Mouse (Mus musculus) forebrain, embryonic 11.5 days (tissue): ENCODE measurements around the gene Irf2bpl. TPM values are rescaled to one million over a fixed set of nuclear protein-coding genes. Genes with fewer than 3 reads are reported as not detected.

Experiments
- ATAC-seq: fragments of 200-750 bp; cut with Nextera tagmentation; replicated peaks from 2 replicates; pipeline ENCODE4 v1.8.0; 2017; ENCODE audit warnings: moderate TSS enrichment; ENCODE audit not compliant: low FRiP score
- DNase-seq: peaks from one replicate; pipeline ENCODE4 v3.0.0-alpha.2; 2017; ENCODE audit warnings: low spot score
- H3K27ac ChIP-seq: fragments of 300-500 bp; sonication (generic); 2 replicates; pipeline ENCODE4 v1.5.1; 2014; ENCODE audit warnings: low read depth, low read length
- H3K27me3 ChIP-seq: fragments of 300-500 bp; sonication (generic); 2 replicates; pipeline ENCODE4 v1.6.1; 2014; ENCODE audit warnings: mild to moderate bottlenecking, low read length, mixed read lengths; ENCODE audit not compliant: control insufficient read depth, insufficient read depth
- H3K36me3 ChIP-seq: fragments of 300-500 bp; sonication (generic); 2 replicates; pipeline ENCODE4 v1.6.1; 2014; ENCODE audit warnings: mild to moderate bottlenecking, low read length, moderate library complexity, mixed read lengths; ENCODE audit not compliant: control insufficient read depth, insufficient read depth
- H3K4me1 ChIP-seq: fragments of 300-500 bp; sonication (generic); replicated peaks from 2 replicates; pipeline ENCODE4 v1.6.1; 2014; ENCODE audit warnings: low read length, mixed read lengths; ENCODE audit not compliant: control insufficient read depth, insufficient read depth
- H3K4me2 ChIP-seq: fragments of 300-500 bp; sonication (generic); 2 replicates; pipeline ENCODE4 v1.6.1; 2014; ENCODE audit warnings: low read depth, mild to moderate bottlenecking, low read length, moderate library complexity, mixed read lengths; ENCODE audit not compliant: severe bottlenecking
- H3K4me3 ChIP-seq: fragments of 300-500 bp; sonication (generic); 2 replicates; pipeline ENCODE4 v1.5.1; 2014; ENCODE audit warnings: low read depth, low read length
- H3K9ac ChIP-seq: fragments of 300-500 bp; sonication (generic); 2 replicates; pipeline ENCODE4 v1.6.1; 2014; ENCODE audit warnings: low read length
- H3K9me3 ChIP-seq: fragments of 300-500 bp; sonication (generic); 2 replicates; pipeline ENCODE4 v1.6.1; 2016; ENCODE audit warnings: low read length, mixed read lengths; ENCODE audit not compliant: control insufficient read depth
- WGBS: fragments of 180-500 bp; shearing (Covaris S2); extraction: QIAGEN DNeasy Blood & Tissue Kit; methylation state at CpG from one replicate; pipeline ENCODE4 v1.1.7; 2014; 5-methylcytosine and 5-hydroxymethylcytosine counted together
- polyA plus RNA-seq: library from polyadenylated mRNA; unstranded; fragments of >200 nt; fragmentation: Nextera tagmentation; extraction: Ambion mirVana; gene quantifications from 2 replicates; pipeline ENCODE4 v1.2.1, GENCODE M21; 2014

Gene Irf2bpl
- polyA plus RNA-seq, 1 experiment from 2014 or later = 40.3 TPM

DNA sequence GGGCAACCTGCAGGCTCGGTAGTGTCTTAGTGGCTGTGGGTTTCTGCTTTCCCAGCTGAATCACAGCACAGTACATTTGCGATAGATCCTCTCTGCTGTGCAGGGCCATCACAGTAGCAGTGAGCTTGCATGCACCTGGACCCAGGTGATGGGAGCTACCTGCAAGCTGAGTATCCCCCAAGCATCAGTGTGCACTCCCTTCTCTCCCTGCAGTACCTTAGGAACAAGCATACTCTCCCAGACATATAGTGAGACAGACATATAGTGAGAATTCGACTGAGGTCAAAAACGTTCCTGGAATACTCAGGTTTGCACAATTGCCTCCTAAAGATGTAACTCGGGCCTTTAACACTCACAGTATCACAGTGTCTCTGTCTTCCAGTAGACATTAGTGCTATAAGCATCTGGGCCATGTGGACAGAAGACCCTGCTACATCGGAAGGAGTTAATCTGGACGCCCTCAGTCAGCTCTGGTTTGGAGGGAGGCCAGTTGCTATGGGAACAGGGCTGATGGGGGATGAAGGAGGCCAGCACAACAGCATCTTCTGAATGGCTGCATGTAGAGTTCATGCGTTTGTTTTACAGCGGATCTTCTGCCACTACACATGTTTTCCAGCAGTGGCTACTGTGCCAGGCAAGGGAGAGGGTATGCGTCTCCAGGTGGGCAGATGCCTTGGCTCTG lies 34.5 kb downstream of the Irf2bpl start:
- no peak for DNase-seq
- no peak overlapping the region for H3K27ac ChIP-seq
- 67% methylated on average over 10 of the region's 10 CpGs for WGBS

DNA sequence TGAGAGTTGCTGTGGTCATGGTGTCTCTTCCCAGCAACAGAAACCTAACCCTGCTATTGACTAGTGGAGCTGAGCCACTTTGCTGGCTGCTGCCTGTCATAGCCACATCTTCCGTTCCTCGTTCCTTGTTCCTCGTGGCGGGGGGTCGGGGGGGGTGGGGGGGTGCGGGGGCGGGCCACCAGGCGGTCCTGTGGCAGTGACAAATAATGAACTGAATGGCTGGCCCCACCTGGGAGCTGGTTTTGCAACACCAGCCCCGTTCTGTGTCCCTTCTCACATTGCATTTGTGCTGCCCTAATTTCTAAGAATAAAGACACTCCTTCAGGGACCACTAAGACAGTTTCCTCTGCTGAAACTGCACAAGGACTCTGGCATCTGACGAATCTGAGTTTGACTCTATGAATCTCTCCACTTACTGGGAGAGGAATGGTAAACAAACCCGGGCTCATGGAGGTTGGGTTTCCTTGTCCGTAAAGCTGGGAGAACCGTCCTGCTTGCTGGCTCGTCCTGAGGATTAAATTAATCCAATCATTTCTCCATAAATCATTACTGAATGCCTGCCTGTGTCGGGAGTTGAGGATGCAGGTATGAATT lies 41.6 kb downstream of the Irf2bpl start:
- Histone ChIP-seq H3K27ac (no peak overlapping the region), H3K4me3 (no peak overlapping the region), H3K36me3 (no peaks in the 10 kb centered on the region), H3K9me3 (no peaks in the 10 kb centered on the region), H3K27me3 (no peaks in the 10 kb centered on the region), H3K4me2 (no peak overlapping the region), H3K9ac (no peak overlapping the region), H3K4me1 (no peaks in the 10 kb centered on the region; the same call in 1 of the 2 replicates)
- no peak for ATAC-seq
- WGBS = 43% methylated on average over 15 of the region's 15 CpGs
- no peak for DNase-seq

More for the DNA sequence above, 34.5 kb downstream of the Irf2bpl start:
- Histone ChIP-seq H3K4me3 (no peak overlapping the region), H3K27me3 (no peaks in the 10 kb centered on the region), H3K36me3 (no peaks in the 10 kb centered on the region), H3K4me2 (no peak overlapping the region), H3K4me1 (peaks cover 6% of the 10 kb centered on the region), H3K9me3 (no peaks in the 10 kb centered on the region), H3K9ac (no peak overlapping the region)
- ATAC-seq = no peak; the same call in 1 of the 2 replicates

- Histone ChIP-seq H3K9me3 (no peaks in the 10 kb centered on the region), H3K36me3 (no peaks in the 10 kb centered on the region), H3K4me2 (no peak overlapping the region), H3K27ac (no peak overlapping the region), H3K27me3 (no peaks in the 10 kb centered on the region), H3K9ac (no peak overlapping the region), H3K4me1 (peaks cover 3% of the 10 kb centered on the region; the same call in 1 of the 2 replicates), H3K4me3 (no peak overlapping the region)
- 81% methylated on average over 4 of the region's 4 CpGs for WGBS
- ATAC-seq (no peak), DNase-seq (no peak)
These were observed 44.1 kb downstream of the Irf2bpl start for GRCm38 (mm10) chr12:86840526-86840925.

- no peak overlapping the region for H3K9ac ChIP-seq
- peaks cover 6% of the 10 kb centered on the region for H3K4me1 ChIP-seq
- no peaks in the 10 kb centered on the region for H3K36me3 ChIP-seq
- H3K4me3 ChIP-seq = no peak overlapping the region
- WGBS = 62% methylated on average over 2 of the region's 2 CpGs
- H3K4me2 ChIP-seq = no peak overlapping the region
- no peaks in the 10 kb centered on the region for H3K27me3 ChIP-seq
- DNase-seq (no peak), ATAC-seq (no peak)
- H3K9me3 ChIP-seq = no peaks in the 10 kb centered on the region
- no peak overlapping the region for H3K27ac ChIP-seq
These were observed 46.4 kb downstream of the Irf2bpl start for GRCm38 (mm10) chr12:86838181-86838580.

- Histone ChIP-seq H3K27me3 (no peaks in the 10 kb centered on the region; the same call in 1 of the 2 replicates), H3K4me3 (no peak overlapping the region), H3K27ac (no peak overlapping the region), H3K4me2 (no peak overlapping the region), H3K4me1 (peaks cover 16% of the 10 kb centered on the region), H3K9ac (no peak overlapping the region; the same call in 1 of the 2 replicates), H3K9me3 (no peaks in the 10 kb centered on the region), H3K36me3 (no peaks in the 10 kb centered on the region)
- WGBS = 52% methylated on average over 23 of the region's 23 CpGs
- ATAC-seq (peak; percentile 59; the same call in 1 of the 2 replicates), DNase-seq (peak; percentile 59)
These were observed 48.1 kb downstream of the Irf2bpl start for GRCm38 (mm10) chr12:86836431-86837047.

DNA sequence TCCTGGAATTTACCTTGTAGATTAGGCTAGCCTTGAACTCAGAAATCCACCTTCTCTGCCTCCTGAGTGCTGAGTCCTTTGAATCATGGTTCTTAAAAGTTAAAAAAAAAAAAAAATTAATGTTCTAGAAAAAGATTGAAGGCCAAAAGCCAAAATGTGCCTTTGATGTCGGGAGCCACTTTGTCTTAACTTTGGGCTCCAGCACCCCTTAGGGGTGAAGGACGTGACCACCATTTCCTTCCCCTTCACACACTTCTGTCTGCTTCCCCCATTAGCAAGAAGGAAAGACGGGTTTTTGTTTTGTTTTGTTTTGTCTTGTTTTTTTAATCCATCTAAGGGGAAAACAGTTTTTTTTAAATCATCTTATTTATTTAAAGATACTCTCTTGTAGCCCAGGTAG lies 48.7 kb downstream of the Irf2bpl start:
- H3K4me2 ChIP-seq = no peak overlapping the region
- no peak overlapping the region for H3K4me3 ChIP-seq
- DNase-seq (no peak), ATAC-seq (no peak)
- no peak overlapping the region for H3K27ac ChIP-seq
- 92% methylated on average over 3 of the region's 3 CpGs for WGBS
- peaks cover 16% of the 10 kb centered on the region for H3K4me1 ChIP-seq
- no peak overlapping the region for H3K9ac ChIP-seq
- H3K9me3 ChIP-seq = no peaks in the 10 kb centered on the region
- no peaks in the 10 kb centered on the region; the same call in 1 of the 2 replicates for H3K27me3 ChIP-seq
- H3K36me3 ChIP-seq = no peaks in the 10 kb centered on the region

- Histone ChIP-seq H3K4me2 (no peak overlapping the region), H3K9me3 (no peaks in the 10 kb centered on the region), H3K27me3 (no peaks in the 10 kb centered on the region; the same call in 1 of the 2 replicates), H3K4me3 (no peak overlapping the region), H3K27ac (no peak overlapping the region), H3K36me3 (no peaks in the 10 kb centered on the region), H3K4me1 (peaks cover 23% of the 10 kb centered on the region), H3K9ac (no peak overlapping the region)
- no peak for ATAC-seq
- no peak for DNase-seq
- 88% methylated on average over 3 of the region's 3 CpGs for WGBS
These were observed 50.2 kb downstream of the Irf2bpl start for GRCm38 (mm10) chr12:86834416-86834772.

DNA sequence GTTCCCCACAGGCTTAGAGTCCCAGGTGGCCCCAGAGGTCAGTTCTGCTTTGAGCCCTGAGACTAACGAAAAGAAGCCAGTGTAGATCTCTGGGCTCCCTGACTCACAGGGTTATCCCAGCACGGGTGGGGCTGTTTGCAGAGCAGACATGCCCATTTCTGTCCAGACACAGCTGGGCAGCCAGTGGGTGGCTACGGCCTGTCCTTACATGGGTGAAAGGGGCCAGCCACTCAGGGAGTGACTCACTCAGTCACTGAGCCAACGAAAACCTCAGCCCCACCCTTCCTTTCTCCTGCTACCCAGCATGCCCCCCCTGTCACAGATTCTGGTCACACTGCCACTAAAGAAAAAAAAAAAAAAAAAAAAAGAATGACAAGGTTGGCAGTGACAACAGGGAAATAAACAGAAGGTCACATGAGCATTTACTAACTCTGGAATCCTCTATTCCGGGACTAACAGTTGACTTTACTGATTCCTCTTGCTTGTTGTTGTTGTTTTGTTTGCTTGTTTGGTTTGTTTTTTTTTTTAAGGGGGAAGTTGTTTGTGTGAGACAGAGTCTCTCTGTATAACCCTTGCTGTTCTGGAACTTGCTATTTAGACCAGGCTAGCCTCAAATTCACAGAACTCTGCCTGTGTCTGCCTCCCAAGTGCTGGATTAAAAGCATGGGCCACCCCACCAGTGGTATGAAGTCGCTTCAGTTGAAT lies 50.7 kb downstream of the Irf2bpl start:
- no peak overlapping the region for H3K27ac ChIP-seq

More for the DNA sequence above, 50.7 kb downstream of the Irf2bpl start:
- Histone ChIP-seq H3K4me1 (peaks cover 23% of the 10 kb centered on the region), H3K4me3 (no peak overlapping the region), H3K4me2 (no peak overlapping the region), H3K36me3 (no peaks in the 10 kb centered on the region), H3K27me3 (no peaks in the 10 kb centered on the region; the same call in 1 of the 2 replicates), H3K9me3 (no peaks in the 10 kb centered on the region), H3K9ac (no peak overlapping the region)
- no peak for DNase-seq
- ATAC-seq = no peak
- 65% methylated on average over 6 of the region's 6 CpGs for WGBS
